Mouse (Mus musculus) liver, adult 2 months (tissue): ENCODE results near the gene Nudt19. TPM values are rescaled to one million over a fixed set of nuclear protein-coding genes. Genes with fewer than 3 reads are reported as not detected.

Experiments
- DNase-seq: peaks from one replicate; pipeline ENCODE4 v3.0.0-alpha.2; 2011; ENCODE audit warnings: low read depth, low spot score; ENCODE audit errors: extremely low read depth
- H3K27ac ChIP-seq: fragments of 200-500 bp; replicated peaks from 2 replicates; pipeline ENCODE4 v1.5.1; 2012; ENCODE audit warnings: low read depth, mild to moderate bottlenecking, control low read depth, inconsistent platforms, low read length; ENCODE audit not compliant: insufficient read depth
- H3K27me3 ChIP-seq: fragments of 200-500 bp; 2 replicates; pipeline ENCODE4 v1.6.1; 2012; ENCODE audit warnings: mild to moderate bottlenecking, moderate library complexity, low read length, inconsistent platforms; ENCODE audit not compliant: control insufficient read depth, insufficient read depth
- H3K36me3 ChIP-seq: fragments of 200-500 bp; 2 replicates; pipeline ENCODE4 v1.6.1; 2012; ENCODE audit warnings: low read length, inconsistent platforms; ENCODE audit not compliant: control insufficient read depth, insufficient read depth
- H3K4me1 ChIP-seq: fragments of 200-500 bp; 2 replicates; pipeline ENCODE4 v1.6.1; 2011; ENCODE audit warnings: low read length; ENCODE audit not compliant: control insufficient read depth, insufficient read depth
- H3K4me3 ChIP-seq: fragments of 200-500 bp; 2 replicates; pipeline ENCODE4 v1.5.1; 2011; ENCODE audit warnings: low read depth, mild to moderate bottlenecking, control low read depth, low read length, moderate library complexity; ENCODE audit not compliant: insufficient read depth
- H3K79me2 ChIP-seq: fragments of 200-500 bp; 2 replicates; pipeline ENCODE4 v1.6.1; 2012; ENCODE audit warnings: inconsistent platforms, mild to moderate bottlenecking, low read length, moderate library complexity; ENCODE audit not compliant: control insufficient read depth, insufficient read depth
- H3K9ac ChIP-seq: fragments of 200-500 bp; 2 replicates; pipeline ENCODE4 v1.6.1; 2012; ENCODE audit warnings: low read depth, mild to moderate bottlenecking, control low read depth, inconsistent platforms, low read length
- CTCF ChIP-seq: fragments of 200-500 bp; IDR thresholded peaks from 2 replicates; pipeline ENCODE4 v1.5.1; 2011; ENCODE audit warnings: low read depth, low read length, control low read depth
- POLR2A ChIP-seq: fragments of 200-500 bp; IDR thresholded peaks from 2 replicates; pipeline ENCODE4 v1.6.1; 2011; ENCODE audit warnings: low read length, control low read depth; ENCODE audit not compliant: insufficient read depth; ENCODE audit errors: extremely low read depth
- WGBS: fragments of 180-500 bp; shearing (Covaris S2); methylation state at CpG from one replicate; pipeline ENCODE4 v1.1.7; 2018; 5-methylcytosine and 5-hydroxymethylcytosine counted together
- polyA plus RNA-seq: library from polyadenylated mRNA; depleted of rRNA; stranded (reverse); fragments of >200 nt; gene quantifications from 2 replicates; pipeline ENCODE4 v1.2.3, GENCODE M21; 2012
- total RNA-seq: library from RNA; depleted of rRNA; stranded (reverse); fragments of >200 nt; gene quantifications from 2 replicates; pipeline ENCODE4 v1.2.3, GENCODE M21; 2014

The Nudt19 gene
- total and polyA plus RNA-seq, 2 experiments = 42.7 to 52.3 TPM

DNA sequence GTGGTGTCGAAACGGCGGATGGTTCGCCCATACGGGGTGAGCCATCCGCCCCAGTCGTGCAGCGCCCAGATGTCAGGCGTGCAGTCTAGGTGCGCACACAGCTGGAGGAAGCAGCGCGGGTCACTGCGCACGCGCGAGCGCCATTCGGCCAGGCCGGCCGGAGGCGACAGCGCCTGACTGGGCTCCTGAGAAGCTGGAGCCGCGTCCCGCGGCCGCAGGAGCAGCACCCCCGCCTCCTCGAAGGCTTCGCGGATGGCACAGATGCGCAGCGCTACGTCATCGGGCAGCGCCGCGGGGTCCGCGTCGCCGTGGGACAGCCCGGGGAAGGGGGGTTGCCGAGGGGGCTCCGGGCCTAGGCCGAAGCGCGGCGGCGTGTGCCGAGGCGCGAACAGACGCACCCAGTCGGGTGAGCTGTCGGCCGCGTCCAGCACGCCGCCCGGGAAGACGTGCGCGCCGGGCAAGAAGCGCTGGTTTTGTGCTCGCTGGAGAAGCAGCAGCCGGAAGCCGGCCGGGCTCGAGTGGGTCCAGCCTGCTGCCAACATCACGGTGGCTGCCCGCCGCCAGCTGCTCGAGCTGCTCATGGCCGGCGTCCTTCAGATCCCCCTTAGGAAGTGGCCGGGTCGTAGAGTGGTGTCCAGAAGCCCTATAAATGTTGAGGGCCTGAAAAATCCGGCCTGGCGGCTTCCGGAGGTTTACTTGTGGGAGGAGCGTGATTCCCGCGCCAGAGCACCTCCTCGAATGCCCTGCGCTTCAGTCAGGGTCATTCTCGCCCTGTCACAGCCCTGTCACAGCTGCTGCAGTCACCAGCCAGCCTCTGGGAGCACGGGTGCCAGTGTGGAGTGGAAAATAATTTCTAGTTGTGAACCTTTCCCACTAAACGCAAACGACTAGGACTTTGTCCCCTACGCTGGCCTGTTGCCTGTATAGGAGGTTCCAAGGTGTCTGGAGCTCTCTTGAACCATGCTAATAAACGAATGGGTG is 590 bp downstream of the Nudt19 start:
- TF ChIP-seq CTCF = no peak
- peak; percentile 75; the same call in 1 of the 2 replicates for TF ChIP-seq POLR2A
- Histone ChIP-seq H3K4me3 (peak overlapping the region; percentile 93), H3K9ac (peak overlapping the region; percentile 91), H3K27me3 (no peaks in the 10 kb centered on the region), H3K79me2 (no peaks in the 10 kb centered on the region), H3K36me3 (peaks cover 10% of the 10 kb centered on the region), H3K4me1 (peaks cover 25% of the 10 kb centered on the region), H3K27ac (peak overlapping the region; percentile 93)
- under 1% methylated on average over 93 of the region's 93 CpGs for WGBS
- peak; percentile 97 for DNase-seq

DNA sequence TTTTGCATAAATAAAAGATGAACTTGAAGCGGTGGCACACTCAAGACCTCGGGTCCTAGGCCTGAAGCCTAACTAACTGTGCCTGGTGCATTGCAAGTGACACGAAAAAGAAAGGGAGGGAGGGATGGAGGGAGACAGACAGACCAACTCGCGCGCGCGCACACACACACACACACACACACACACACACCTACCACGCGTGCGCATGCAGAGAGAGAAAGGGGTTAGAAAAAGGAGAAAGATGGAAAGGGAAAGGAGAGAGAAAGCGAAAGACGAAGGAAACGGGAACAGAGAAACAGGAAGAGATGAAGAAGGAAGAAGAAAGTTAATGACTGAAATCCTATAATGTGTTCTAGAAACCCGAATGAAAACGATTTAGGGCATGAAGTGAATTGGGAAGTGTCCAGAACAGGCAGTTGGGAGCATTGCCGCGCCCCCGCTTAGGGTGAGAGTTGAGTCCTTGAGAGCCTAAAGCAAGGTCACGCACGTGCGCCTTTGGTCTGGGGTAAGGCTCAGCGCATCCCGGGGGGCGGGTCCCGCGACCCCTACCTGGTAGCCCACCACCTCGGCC is 1.4 kb downstream of the Nudt19 start:
- Histone ChIP-seq H3K27me3 (no peaks in the 10 kb centered on the region), H3K27ac (peak overlapping the region; percentile 93), H3K4me3 (peak overlapping the region; percentile 93), H3K79me2 (no peaks in the 10 kb centered on the region), H3K4me1 (peaks cover 25% of the 10 kb centered on the region), H3K36me3 (peaks cover 17% of the 10 kb centered on the region), H3K9ac (peak overlapping the region; percentile 91)
- no peak for TF ChIP-seq POLR2A
- DNase-seq = peak; percentile 19
- 5% methylated on average over 28 of the region's 28 CpGs for WGBS

DNA sequence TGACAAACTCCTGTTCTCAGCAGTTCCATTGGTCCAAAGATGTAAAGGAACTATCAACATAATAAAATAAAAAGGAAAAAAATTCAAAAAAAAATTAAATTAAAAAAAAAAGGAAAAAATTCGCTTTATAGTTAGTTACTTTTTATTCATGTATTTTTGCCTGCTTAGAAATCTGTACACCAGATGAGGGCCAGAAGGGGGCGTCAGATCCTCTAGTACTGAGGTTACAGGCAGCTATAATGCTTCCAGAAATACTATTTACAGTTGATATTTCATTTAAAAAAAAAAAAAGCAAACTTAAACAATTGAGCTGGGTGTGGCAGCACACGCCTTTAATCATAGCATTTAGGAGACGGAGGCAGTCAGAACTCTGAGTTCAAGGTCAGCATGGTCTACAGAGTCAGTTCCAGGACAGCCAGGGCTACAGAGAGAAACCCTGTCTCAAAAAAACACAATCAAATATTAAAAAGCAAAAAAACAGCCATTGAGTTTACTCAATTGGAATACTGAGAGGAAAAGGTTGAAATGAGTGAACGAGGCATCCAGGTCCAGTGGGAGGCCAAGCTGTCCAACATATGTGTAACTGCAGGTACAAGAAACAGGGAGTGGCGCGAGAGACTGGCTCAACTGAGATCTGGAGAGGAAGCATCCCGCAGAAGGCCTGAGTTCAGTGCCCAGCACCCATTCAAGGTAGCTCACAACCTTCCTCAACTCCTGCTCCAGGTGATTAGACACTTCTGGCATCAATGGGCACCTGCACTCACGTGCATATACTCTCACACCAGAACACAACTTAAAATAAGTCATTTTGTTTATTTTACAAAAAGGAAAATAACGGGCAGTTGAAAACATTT is 2.1 kb downstream of the Nudt19 start:
- Histone ChIP-seq H3K27me3 (no peaks in the 10 kb centered on the region), H3K4me1 (peaks cover 24% of the 10 kb centered on the region), H3K36me3 (peaks cover 23% of the 10 kb centered on the region), H3K9ac (no peak overlapping the region), H3K27ac (no peak overlapping the region), H3K4me3 (peak overlapping the region; percentile 93; the same call in 1 of the 2 replicates), H3K79me2 (no peaks in the 10 kb centered on the region)
- 0 out of 2 replicates have a peak, but pooled peaks have one; percentile 18 for TF ChIP-seq CTCF
- no peak for TF ChIP-seq POLR2A
- WGBS = 54% methylated on average over 10 of the region's 10 CpGs
- peak; percentile 44 for DNase-seq

DNA sequence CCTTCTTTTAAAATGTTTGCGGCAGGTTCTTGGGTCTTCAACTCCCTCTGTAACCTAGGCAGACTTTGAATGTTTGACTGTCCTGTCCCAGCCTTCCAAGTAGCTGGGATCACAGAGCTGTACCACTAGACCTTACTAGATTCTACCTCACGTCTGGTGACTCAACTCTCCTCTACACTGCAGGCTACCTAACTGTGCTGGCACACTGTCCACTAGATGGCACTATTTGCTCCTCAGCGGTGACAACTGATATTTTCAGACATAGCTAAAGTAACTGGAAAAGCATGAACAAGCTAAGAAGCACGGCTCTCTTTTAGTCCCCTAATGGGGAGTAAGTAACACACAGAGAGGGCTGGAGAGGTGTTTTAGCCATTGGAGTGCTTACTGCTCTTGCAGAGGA is 10.2 kb downstream of the Nudt19 start:
- Histone ChIP-seq H3K4me1 (no peaks in the 10 kb centered on the region), H3K36me3 (peaks cover 28% of the 10 kb centered on the region), H3K27me3 (no peaks in the 10 kb centered on the region), H3K4me3 (no peak overlapping the region), H3K79me2 (no peaks in the 10 kb centered on the region), H3K9ac (no peak overlapping the region), H3K27ac (no peak overlapping the region)
- WGBS = 36% methylated on average over 4 of the region's 4 CpGs
- TF ChIP-seq CTCF = peak; percentile 69
- TF ChIP-seq POLR2A = no peak
- DNase-seq = peak; percentile 58

- no peak for DNase-seq
- H3K36me3 ChIP-seq = no peaks in the 10 kb centered on the region
- WGBS = 96% methylated on average over 17 of the region's 17 CpGs
- H3K4me1 ChIP-seq = peaks cover 3% of the 10 kb centered on the region; the same call in 1 of the 2 replicates
- no peaks in the 10 kb centered on the region for H3K27me3 ChIP-seq
- H3K27ac ChIP-seq = no peak within 1 kb of the TSS
- TF ChIP-seq CTCF (peak; percentile 42), POLR2A (no peak)
- no peaks in the 10 kb centered on the region for H3K79me2 ChIP-seq
- no peak within 1 kb of the TSS for H3K9ac ChIP-seq
- no peak within 1 kb of the TSS for H3K4me3 ChIP-seq
Observed at GRCm38 (mm10) chr7:35537562-35537961, 18.5 kb downstream of the Nudt19 start, which contains the start of gene Tdrd12. Gene Tdrd12 (minus strand): TSS chr7:35537745.
